Mouse (Mus musculus) testis, adult 2 months (tissue): ENCODE data around the gene Me3.

Experiments
- CTCF ChIP-seq: fragments of 200-500 bp; IDR thresholded peaks from 2 replicates; pipeline ENCODE4 v1.5.1; 2012; ENCODE audit warnings: low read depth, mild to moderate bottlenecking, inconsistent platforms, low read length, moderate library complexity; ENCODE audit not compliant: control insufficient read depth, insufficient read depth, insufficient replicate concordance
- POLR2A ChIP-seq: fragments of 200-500 bp; IDR thresholded peaks from 2 replicates; pipeline ENCODE4 v1.6.1; 2012; ENCODE audit warnings: low read depth, mild to moderate bottlenecking, inconsistent platforms, low read length, moderate library complexity; ENCODE audit not compliant: control insufficient read depth

DNA sequence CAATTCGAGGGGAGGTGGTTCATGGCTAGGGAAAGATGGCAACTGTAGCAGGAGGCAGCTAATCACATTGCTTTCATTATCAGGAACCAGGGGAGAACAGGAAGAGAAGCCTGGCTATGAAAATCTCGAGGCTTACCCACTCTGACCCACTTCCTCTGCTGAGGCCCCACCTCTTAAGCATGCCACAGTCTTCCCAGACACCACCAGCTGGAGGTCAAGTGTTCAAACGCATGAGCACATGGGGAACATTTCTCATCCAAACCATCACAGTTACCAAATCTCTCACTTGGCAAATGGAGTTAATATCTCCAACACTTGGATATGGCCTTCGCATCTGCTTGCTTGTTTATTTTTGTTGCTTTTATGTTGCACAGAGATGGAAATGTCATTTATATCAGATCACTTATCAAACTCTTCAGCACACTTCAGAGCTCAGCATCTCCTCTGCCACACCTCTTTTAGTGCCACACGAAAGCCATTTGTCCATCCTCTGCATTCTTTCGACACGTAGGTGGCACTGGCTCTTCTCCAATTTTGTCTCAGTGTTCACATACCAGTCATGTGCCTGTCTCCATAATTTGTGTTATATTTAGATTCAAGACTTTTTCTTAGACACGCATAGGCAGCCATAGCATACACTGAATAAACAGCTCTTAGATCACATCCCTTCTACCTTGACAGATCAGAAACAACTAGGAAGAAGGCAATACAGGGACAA lies 8.9 kb downstream of the Me3 start:
- TF ChIP-seq CTCF (no peak), POLR2A (no peak)
